Mouse (Mus musculus): Measurements from ENCODE around the gene Hspb7.

The Hspb7 gene

DNA sequence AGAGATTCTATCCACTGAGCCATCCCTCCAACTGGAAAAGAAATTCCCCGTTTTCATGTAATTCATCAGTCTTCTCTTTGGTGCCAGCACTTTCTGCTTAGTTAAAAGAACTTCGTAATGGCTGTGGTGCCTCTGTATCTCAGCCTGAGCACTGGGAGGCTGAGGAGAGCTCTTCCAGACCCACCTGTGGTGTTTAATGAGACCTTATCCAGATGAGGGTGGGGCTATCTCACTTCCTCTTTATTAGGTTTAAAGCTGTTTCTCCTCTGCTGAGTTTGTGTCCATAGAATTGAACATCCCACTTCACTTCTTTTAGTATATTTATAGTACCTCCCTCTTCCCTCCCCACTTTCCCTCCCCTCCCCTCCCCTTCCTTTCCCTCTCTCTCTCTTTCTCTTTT, 30.7 kb downstream of the Hspb7 start:
- no peak for DNase-seq

DNA sequence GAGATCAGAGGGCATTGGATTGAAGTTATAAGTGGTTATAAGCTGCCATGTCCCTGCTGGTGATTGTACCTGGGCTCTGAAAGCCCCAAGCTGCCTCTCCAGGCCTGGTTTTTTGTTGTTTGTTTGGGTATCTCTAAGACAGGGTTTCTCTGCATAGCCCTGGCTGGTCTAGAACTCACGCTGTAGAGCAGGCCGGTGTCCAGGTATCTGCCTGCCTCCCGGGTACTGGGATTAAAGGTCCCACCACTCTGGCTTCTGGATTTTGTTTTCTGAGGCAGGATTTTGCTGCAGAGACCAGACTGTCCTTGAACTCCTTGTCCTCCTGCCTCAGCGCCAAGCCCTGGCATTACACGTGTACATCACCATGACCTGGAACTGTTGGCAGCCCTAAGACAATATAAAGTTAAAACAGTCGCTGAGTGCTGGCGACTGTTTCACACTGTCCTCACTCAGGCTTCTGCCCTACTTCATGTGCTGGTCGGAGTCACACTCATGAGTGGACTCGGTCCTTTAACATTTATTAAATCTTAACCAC, 31.4 kb downstream of the Hspb7 start:
- no peak for DNase-seq

- no peak for DNase-seq
Observed at GRCm38 (mm10) chr4:141454581-141455350, 34.2 kb downstream of the Hspb7 start.

GRCm38 (mm10) chr4:141455526-141455925, 34.9 kb downstream of the Hspb7 start:
- no peak for DNase-seq

DNA sequence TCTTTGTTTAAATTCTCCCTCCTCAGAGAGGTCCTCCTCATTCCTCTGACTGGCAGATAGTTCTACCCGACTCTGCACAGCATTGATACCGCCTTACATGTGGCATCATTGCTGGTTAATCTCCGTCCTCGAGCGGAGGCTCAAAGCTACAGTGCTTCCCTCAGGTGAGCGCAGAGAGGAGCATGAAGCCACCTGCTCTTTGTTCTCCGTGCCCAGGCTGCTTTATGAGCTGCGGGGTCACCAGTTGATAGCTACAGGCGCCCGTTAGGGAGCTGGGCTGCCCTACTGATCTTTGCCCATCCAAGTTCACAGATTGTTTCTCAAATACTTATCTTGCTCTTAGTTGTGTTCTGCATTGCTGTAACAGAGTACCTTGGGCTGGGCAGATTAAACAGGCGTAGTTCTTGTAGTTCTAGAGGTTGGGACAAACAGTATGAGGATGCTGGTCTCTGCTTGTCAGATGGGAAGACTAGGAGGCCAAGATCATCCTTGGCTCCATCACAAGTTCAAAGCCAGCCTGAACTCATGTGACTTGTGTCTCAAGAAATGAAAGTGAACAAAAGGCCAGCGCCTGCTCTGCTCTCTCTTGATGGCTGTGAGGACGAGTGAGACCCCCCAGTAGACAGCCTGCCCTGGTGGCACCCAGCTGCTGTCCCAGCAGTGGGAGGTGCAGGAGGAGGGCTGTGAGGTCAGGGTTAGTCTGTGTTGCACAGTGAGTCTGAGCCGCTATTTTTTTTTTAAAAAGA, 35.8 kb downstream of the Hspb7 start:
- no peak for DNase-seq

DNA sequence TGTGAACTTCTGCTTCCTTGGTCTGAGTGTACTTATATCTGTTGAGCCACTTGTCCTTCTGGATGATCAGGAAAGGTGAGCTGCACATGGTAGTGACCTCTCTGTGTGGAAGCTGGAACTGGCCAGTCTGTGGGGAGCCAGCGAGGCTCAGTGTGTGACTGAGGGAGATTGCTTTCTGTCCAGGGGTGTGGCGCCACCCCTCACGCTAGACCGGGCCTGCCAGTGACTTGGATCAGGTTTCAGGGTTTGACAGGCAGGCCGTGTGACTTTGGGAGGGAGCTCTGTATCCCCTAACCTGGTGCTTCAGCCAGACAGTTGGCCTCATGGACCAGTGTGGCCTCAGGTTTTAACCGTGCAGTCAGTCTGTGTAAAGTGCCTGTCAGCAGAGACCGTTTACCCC, 37.7 kb downstream of the Hspb7 start:
- peak in 1 of 2 experiments; percentile 50 for DNase-seq

GRCm38 (mm10) chr4:141458888-141459287, 38.3 kb downstream of the Hspb7 start:
- no peak for DNase-seq

GRCm38 (mm10) chr4:141459766-141460165, 39.2 kb downstream of the Hspb7 start:
- no peak for DNase-seq

DNA sequence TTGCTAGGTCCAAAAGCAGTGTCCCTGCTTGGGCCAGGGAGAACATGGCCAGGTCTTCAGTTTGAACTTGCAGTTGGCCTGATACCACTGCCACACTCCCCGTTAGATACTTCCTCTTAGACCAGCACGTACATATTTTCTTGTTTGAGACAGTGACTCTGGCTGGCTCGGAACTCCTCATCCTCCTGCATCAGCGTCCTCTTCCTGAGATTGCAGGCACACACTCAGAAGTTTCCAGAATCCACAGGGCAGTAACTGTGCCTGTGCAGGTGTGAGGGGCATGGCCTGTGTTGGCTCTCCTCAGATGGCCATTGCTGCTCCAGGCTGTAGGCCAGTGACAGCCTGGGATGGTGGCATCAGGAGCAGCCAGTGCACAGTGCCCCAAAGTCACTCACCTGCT, 39.9 kb downstream of the Hspb7 start:
- no peak for DNase-seq

GRCm38 (mm10) chr4:141461088-141461487, 40.5 kb downstream of the Hspb7 start:
- no peak for DNase-seq

DNA sequence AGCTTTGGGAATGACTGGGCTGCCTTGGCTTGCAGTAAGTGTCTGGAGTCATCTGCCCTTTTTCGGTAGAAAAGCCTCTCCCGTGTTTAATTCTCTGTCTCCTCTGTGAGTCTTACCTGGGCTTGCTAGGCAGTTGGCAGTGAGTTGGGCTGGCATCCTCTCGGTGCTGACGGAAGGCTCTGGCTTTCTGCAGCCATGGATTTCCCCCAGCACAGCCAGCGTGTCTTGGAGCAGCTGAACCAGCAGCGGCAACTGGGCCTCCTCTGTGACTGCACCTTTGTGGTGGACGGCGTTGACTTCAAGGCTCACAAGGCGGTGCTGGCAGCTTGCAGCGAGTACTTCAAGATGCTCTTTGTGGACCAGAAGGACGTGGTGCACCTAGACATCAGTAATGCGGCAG, 41.0 kb downstream of the Hspb7 start:
- DNase-seq = no peak

DNA sequence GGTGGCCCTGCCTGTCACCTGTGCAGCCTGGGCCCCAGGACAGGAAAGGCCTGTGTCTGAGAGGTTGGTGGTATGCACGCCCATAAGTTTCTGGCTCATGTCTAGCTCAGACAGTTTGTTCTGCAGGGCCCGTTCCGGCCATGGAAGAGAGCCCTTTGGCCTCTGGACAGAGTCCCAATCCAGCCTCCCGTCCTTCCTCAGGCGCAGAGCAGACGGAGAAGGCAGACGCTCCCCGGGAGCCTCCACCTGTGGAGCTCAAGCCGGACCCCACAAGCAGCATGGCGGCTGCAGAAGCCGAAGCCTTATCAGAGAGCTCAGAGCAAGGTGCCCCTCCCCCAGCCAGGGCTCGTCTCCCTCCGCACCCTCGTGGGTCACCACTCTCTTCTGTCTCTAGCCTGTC, 42.9 kb downstream of the Hspb7 start:
- no peak for DNase-seq

- no peak for DNase-seq
Observed at GRCm38 (mm10) chr4:141464722-141465121, 44.1 kb downstream of the Hspb7 start.

GRCm38 (mm10) chr4:141465512-141466288, 45.1 kb downstream of the Hspb7 start:
- no peak for DNase-seq

- DNase-seq = no peak
Observed at GRCm38 (mm10) chr4:141466289-141466795, 45.8 kb downstream of the Hspb7 start.

DNA sequence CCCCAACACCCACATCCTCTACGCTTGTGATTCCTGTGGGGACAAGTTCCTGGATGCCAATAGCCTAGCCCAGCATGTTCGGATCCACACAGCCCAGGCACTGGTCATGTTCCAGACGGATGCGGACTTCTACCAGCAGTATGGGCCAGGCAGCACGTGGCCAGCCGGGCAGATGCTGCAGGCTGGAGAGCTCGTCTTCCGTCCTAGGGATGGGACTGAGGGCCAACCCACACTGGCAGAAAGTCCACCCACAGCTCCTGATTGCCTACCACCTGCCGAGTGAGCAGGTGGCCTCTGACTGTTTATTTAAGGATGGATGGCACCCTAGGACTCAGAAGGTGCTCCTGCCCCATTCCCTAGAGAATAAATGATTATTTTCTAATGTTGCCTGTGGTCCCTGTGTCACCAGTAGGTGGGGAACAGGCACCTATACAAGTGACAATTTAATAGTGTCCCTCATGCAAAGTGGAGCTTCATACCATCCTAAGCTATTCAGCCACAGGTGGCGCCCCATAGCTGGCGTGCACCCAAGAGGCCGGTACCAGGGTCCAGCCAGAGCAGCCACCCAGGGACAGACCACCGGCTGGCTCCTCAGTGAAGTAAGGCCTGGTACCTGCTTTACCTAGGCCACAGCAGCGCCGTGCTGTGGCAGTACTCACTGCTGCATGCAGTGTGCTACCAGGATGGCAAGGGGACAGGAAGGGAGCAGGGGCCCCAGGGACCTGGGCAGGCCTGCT, 46.4 kb downstream of the Hspb7 start:
- DNase-seq = no peak

DNA sequence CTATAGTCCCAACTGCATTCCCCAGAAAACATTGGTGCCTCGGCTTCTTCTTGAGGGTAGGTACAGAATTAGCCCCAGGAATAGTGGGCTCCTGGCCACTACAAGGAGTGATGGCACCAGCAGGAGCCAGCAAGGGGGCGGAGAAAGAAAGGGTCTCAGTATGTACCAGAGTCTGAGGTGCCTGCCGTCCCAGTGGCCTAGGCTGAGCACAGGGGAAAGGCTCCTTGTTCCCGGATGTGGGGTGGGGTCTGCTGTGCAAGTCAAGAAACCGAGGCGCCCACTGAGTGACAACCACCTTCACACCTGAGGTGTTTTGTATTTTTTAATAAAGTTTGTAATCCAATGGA, 47.0 kb downstream of the Hspb7 start:
- DNase-seq = no peak

DNA sequence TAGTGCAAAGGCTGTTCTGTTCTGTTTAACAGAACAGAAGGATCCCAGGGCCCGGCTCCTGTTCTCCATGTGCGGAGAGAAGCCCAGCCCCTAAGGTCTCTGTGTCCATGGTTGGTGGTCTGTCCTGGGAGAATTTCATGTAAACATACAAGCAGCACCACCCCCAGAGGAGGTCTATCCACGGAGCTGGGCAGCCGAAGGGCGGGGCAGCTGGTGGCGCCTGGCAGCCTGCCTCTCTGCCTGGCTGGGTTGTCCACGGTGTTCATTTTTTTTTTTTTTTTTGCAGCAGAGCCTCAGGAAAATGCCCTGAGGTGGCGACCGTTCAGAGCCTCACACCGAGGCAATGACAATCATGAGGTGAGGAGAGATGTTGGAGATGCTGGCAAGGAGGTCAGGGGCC, 48.0 kb downstream of the Hspb7 start:
- no peak for DNase-seq

GRCm38 (mm10) chr4:141469343-141469742, 48.8 kb downstream of the Hspb7 start:
- DNase-seq = no peak

GRCm38 (mm10) chr4:141471491-141471890, 50.9 kb downstream of the Hspb7 start:
- no peak for DNase-seq

DNA sequence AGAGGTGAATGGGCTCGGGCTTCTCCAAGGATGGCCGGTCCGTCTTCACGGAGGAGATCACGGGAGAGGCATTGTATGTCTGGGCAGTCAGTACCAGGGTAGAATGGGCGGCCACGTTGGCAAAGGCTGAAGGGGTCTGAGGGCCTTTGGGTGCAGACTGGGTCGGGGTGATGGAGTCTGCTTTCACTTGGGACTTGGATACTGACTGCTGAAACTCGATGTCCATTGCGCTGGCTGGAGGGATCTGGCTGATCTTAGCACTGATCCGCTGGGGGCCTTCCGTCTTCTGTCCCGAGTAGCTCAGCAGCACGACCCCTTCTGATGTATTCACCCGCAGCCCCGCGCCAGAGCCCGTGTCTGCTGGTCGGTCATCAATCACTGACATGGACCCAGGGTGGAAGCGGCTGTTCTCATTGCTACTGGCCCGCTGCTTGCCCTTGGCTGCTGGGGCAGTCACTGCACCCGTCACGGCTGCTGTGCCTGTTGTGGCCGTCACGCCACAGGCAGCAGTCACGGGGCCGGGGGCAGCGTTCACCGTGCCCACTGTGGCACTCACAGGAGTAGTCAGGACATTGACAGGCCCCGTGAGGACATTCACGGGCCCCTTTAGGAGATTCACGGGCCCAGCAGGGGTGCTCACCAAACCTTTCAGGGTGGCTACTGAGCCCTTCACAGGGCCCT, 52.2 kb downstream of the Hspb7 start:
- no peak for DNase-seq

- DNase-seq = no peak
Observed at GRCm38 (mm10) chr4:141474431-141474830, 53.9 kb downstream of the Hspb7 start.

Measured in lung, adult 18-20 months (tissue).